Mouse (Mus musculus): ENCODE data around the gene Pkd2l1. TPM values are rescaled to one million over a fixed set of nuclear protein-coding genes. Genes with fewer than 3 reads are reported as not detected.
A peak's percentile ranks its signal among the peaks of the same experiment; 100 is the strongest.

Pkd2l1 gene
- total RNA-seq, 2 experiments from 2014 or later, result 0.15 to 0.31 TPM

- Histone ChIP-seq H3K27ac (no peak overlapping the region), H3K4me3 (no peak overlapping the region)
- no peak for TF ChIP-seq CTCF (conservative IDR thresholded peaks at IDR 0.05)
- no peak for DNase-seq (ENCODE audit: low spot score in 2 of 2)
These were observed 5.0 kb upstream of the Pkd2l1 start for GRCm38 (mm10) chr19:44197053-44197852.

- peak; percentile 96 for TF ChIP-seq CTCF (conservative IDR thresholded peaks at IDR 0.05)
- no peak overlapping the region for H3K4me3 ChIP-seq
- DNase-seq (ENCODE audit: low spot score in 2 of 2), result peak; percentile 69 to 82
- H3K27ac ChIP-seq, result no peak overlapping the region
These were observed 2.9 kb upstream of the Pkd2l1 start for GRCm38 (mm10) chr19:44195138-44195537.

GRCm38 (mm10) chr19:44193906-44194305 lies 1.7 kb upstream of the Pkd2l1 start:
- no peak for TF ChIP-seq CTCF (conservative IDR thresholded peaks at IDR 0.05)
- no peak for DNase-seq (ENCODE audit: low spot score in 2 of 2)
- H3K4me3 ChIP-seq, result no peak overlapping the region
- no peak overlapping the region for H3K27ac ChIP-seq

- H3K27ac ChIP-seq, result peak overlapping the region; percentile 37; the same call in 1 of the 2 replicates
- DNase-seq (ENCODE audit: low spot score in 2 of 2), result no peak
- no peak for TF ChIP-seq CTCF (conservative IDR thresholded peaks at IDR 0.05)
- no peak overlapping the region for H3K4me3 ChIP-seq
These were observed 3.2 kb downstream of the Pkd2l1 start for GRCm38 (mm10) chr19:44189056-44189455.

GRCm38 (mm10) chr19:44183968-44184367 lies 8.3 kb downstream of the Pkd2l1 start:
- no peak overlapping the region for H3K4me3 ChIP-seq
- DNase-seq (ENCODE audit: low spot score in 2 of 2), result no peak
- no peak for TF ChIP-seq CTCF (conservative IDR thresholded peaks at IDR 0.05)
- peak overlapping the region; percentile 71 for H3K27ac ChIP-seq

GRCm38 (mm10) chr19:44180502-44180901 lies 11.7 kb downstream of the Pkd2l1 start:
- DNase-seq (ENCODE audit: low spot score in 2 of 2), result no peak
- no peak overlapping the region for H3K4me3 ChIP-seq
- TF ChIP-seq CTCF (conservative IDR thresholded peaks at IDR 0.05), result no peak
- H3K27ac ChIP-seq, result no peak overlapping the region

- no peak for DNase-seq (ENCODE audit: low spot score in 2 of 2)
- no peak overlapping the region for H3K27ac ChIP-seq
- TF ChIP-seq CTCF (conservative IDR thresholded peaks at IDR 0.05), result no peak
- H3K4me3 ChIP-seq, result no peak overlapping the region
These were observed 15.5 kb downstream of the Pkd2l1 start for GRCm38 (mm10) chr19:44176741-44177140.

- H3K27ac ChIP-seq, result no peak overlapping the region
- no peak for DNase-seq (ENCODE audit: low spot score in 2 of 2)
- TF ChIP-seq CTCF (conservative IDR thresholded peaks at IDR 0.05), result no peak
- H3K4me3 ChIP-seq, result no peak overlapping the region
These were observed 17.4 kb downstream of the Pkd2l1 start for GRCm38 (mm10) chr19:44174835-44175234.

GRCm38 (mm10) chr19:44161515-44161914 lies 30.7 kb downstream of the Pkd2l1 start:
- TF ChIP-seq CTCF (conservative IDR thresholded peaks at IDR 0.05), result peak; percentile 83
- Histone ChIP-seq H3K27ac (no peak overlapping the region), H3K4me3 (no peak overlapping the region)
- no peak for DNase-seq (ENCODE audit: low spot score in 2 of 2)

GRCm38 (mm10) chr19:44159386-44159785 lies 32.9 kb downstream of the Pkd2l1 start:
- TF ChIP-seq CTCF (conservative IDR thresholded peaks at IDR 0.05), result no peak

GRCm38 (mm10) chr19:44157005-44157404 lies 35.2 kb downstream of the Pkd2l1 start:
- no peak overlapping the region for H3K27ac ChIP-seq
- H3K4me3 ChIP-seq, result no peak overlapping the region
- no peak for TF ChIP-seq CTCF (conservative IDR thresholded peaks at IDR 0.05)
- DNase-seq (ENCODE audit: low spot score in 2 of 2), result no peak

More at GRCm38 (mm10) chr19:44159386-44159785, 32.9 kb downstream of the Pkd2l1 start:
- Histone ChIP-seq H3K27ac (no peak overlapping the region), H3K4me3 (no peak overlapping the region)
- DNase-seq (ENCODE audit: low spot score in 2 of 2), result no peak

- no peak overlapping the region for H3K4me3 ChIP-seq
- no peak for DNase-seq (ENCODE audit: low spot score in 2 of 2)
- TF ChIP-seq CTCF (conservative IDR thresholded peaks at IDR 0.05), result no peak
- no peak overlapping the region for H3K27ac ChIP-seq
These were observed 38.5 kb downstream of the Pkd2l1 start for GRCm38 (mm10) chr19:44153781-44154180.

GRCm38 (mm10) chr19:44148991-44149390 lies 43.3 kb downstream of the Pkd2l1 start:
- H3K4me3 ChIP-seq, result no peak overlapping the region
- no peak for DNase-seq (ENCODE audit: low spot score in 2 of 2)
- TF ChIP-seq CTCF (conservative IDR thresholded peaks at IDR 0.05), result no peak
- H3K27ac ChIP-seq, result no peak overlapping the region

- no peak for DNase-seq (ENCODE audit: low spot score in 2 of 2)
- H3K4me3 ChIP-seq, result no peak overlapping the region
- peak; percentile 46 for TF ChIP-seq CTCF (conservative IDR thresholded peaks at IDR 0.05)
- no peak overlapping the region for H3K27ac ChIP-seq
These were observed 43.9 kb downstream of the Pkd2l1 start for GRCm38 (mm10) chr19:44148345-44148744.
